Mouse (Mus musculus): ENCODE measurements around the gene Oca2.

GRCm38 (mm10) chr7:56277506-56277905 lies 37.9 kb downstream of the Oca2 start:
- TF ChIP-seq POLR2A (IDR thresholded peaks at IDR 0.05; ENCODE audit: borderline replicate concordance, low read depth, low read length) (no peak), CTCF (IDR thresholded peaks at IDR 0.05; ENCODE audit: low read depth, low read length) (no peak)
